Mouse (Mus musculus): ENCODE data around the gene Cnnm3. TPM values are rescaled to one million over a fixed set of nuclear protein-coding genes. Genes with fewer than 3 reads are reported as not detected.
A peak's percentile ranks its signal among the peaks of the same experiment; 100 is the strongest.

Gene Cnnm3
- total and polyA plus RNA-seq, 3 experiments, result 4.2 to 9.9 TPM; not detected in 1

GRCm38 (mm10) chr1:36475480-36476110, 36.1 kb upstream of the Cnnm3 start:
- Histone ChIP-seq H3K79me2 (ENCODE audit: control insufficient read depth, insufficient read depth, low read length, poor library complexity) (peaks cover 16% of the 10 kb centered on the region), H3K27me3 (ENCODE audit: control insufficient read depth in 1 of 2, insufficient read depth in 2 of 2, low read length in 2 of 2) (no peaks in the 10 kb centered on the region), H3K9me3 (replicated peaks; ENCODE audit: insufficient read depth, low read length) (no peaks in the 10 kb centered on the region), H3K9ac (ENCODE audit: control insufficient read depth, low read depth, low read length, poor library complexity, severe bottlenecking) (peak overlapping the region; percentile 12), H3K4me3 (ENCODE audit: control insufficient read depth in 1 of 2, insufficient read depth in 1 of 2, low read depth in 2 of 2, low read length in 2 of 2) (no peak overlapping the region), H3K27ac (ENCODE audit: control insufficient read depth, low read depth, low read length) (no peak overlapping the region), H3K4me1 (ENCODE audit: control insufficient read depth in 1 of 2, insufficient read depth in 2 of 2, low read length in 2 of 2) (peaks cover 5 to 40% of the 10 kb centered on the region in 2 experiments), H3K36me3 (ENCODE audit: control insufficient read depth in 1 of 2, insufficient read depth in 2 of 2, low read length in 2 of 2) (peaks cover 0 to 18% of the 10 kb centered on the region in 2 experiments; a peak in 2 of 4 replicates)
- TF ChIP-seq MYB (IDR thresholded peaks at IDR 0.05; ENCODE audit: low read depth, low read length), result no peak
- no peak for TF ChIP-seq MXI1 (IDR thresholded peaks at IDR 0.05; ENCODE audit: low read depth, low read length)
- TF ChIP-seq CHD2 (IDR thresholded peaks at IDR 0.05; ENCODE audit: low read length), result no peak
- TF ChIP-seq TAL1 (IDR thresholded peaks at IDR 0.05; ENCODE audit: low read length), result no peak
- no peak for TF ChIP-seq POLR2AphosphoS2 (IDR thresholded peaks at IDR 0.05; ENCODE audit: low read length)
- TF ChIP-seq HCFC1 (IDR thresholded peaks at IDR 0.05; ENCODE audit: low read depth, low read length), result no peak
- TF ChIP-seq SIN3A (IDR thresholded peaks at IDR 0.05; ENCODE audit: low read length), result no peak
- no peak for TF ChIP-seq BHLHE40 (IDR thresholded peaks at IDR 0.05; ENCODE audit: borderline replicate concordance, low read depth, low read length)
- TF ChIP-seq POLR2A (IDR thresholded peaks at IDR 0.05; ENCODE audit: control insufficient read depth in 1 of 2, insufficient read depth in 1 of 2, low read depth in 1 of 2, low read length in 2 of 2, poor library complexity in 1 of 2), result no peak
- DNase-seq (ENCODE audit: low read depth, low spot score), result peak; percentile 26

DNA sequence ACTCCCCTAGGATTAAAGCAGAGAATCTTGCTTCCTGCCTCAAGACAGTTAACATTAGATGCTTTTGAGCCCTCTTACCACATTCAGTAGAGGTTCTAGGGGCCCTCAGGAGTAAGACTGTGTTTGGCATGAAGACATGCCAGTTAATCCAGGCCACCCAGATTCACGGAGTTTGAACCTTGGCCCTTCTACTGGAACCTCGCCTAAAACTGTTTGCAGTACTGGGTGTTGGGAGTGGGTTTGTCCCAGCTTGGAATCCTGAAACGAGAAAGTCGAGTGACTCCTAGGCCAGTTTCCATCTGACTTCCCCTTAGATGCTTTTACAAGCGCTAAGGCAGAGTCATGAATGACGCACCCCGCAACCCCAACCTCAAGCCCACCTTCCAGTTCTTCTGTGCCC, 35.2 kb upstream of the Cnnm3 start:
- H3K4me3 ChIP-seq (ENCODE audit: control insufficient read depth in 1 of 2, insufficient read depth in 1 of 2, low read depth in 2 of 2, low read length in 2 of 2), result no peak overlapping the region
- peaks cover 0 to 18% of the 10 kb centered on the region in 2 experiments; a peak in 2 of 4 replicates for H3K36me3 ChIP-seq (ENCODE audit: control insufficient read depth in 1 of 2, insufficient read depth in 2 of 2, low read length in 2 of 2)

More for the DNA sequence above, 35.2 kb upstream of the Cnnm3 start:
- TF ChIP-seq TBP (IDR thresholded peaks at IDR 0.05; ENCODE audit: low read depth, low read length), result no peak
- TF ChIP-seq GABPA (IDR thresholded peaks at IDR 0.05; ENCODE audit: low read depth, low read length), result no peak
- no peak for TF ChIP-seq JUND (IDR thresholded peaks at IDR 0.05; ENCODE audit: low read depth, low read length)
- no peak for TF ChIP-seq GATA1 (IDR thresholded peaks at IDR 0.05; ENCODE audit: low read depth, low read length)
- no peak for TF ChIP-seq SMC3 (IDR thresholded peaks at IDR 0.05; ENCODE audit: low read depth, low read length)
- TF ChIP-seq ZNF384 (IDR thresholded peaks at IDR 0.05; ENCODE audit: low read depth, low read length), result no peak
- no peak for TF ChIP-seq MYC (IDR thresholded peaks at IDR 0.05; ENCODE audit: low read depth, low read length)
- TF ChIP-seq ZC3H11A (IDR thresholded peaks at IDR 0.05; ENCODE audit: low read depth, low read length), result no peak
- no peak for TF ChIP-seq ZKSCAN1 (IDR thresholded peaks at IDR 0.05; ENCODE audit: low read depth, low read length)
- no peak for TF ChIP-seq RAD21 (IDR thresholded peaks at IDR 0.05; ENCODE audit: low read depth, low read length)
- TF ChIP-seq EP300 (IDR thresholded peaks at IDR 0.05; ENCODE audit: low read depth in 1 of 2, low read length in 2 of 2), result no peak
- no peak for TF ChIP-seq MAFK (IDR thresholded peaks at IDR 0.05; ENCODE audit: borderline replicate concordance, low read depth, low read length)
- TF ChIP-seq ELF1 (IDR thresholded peaks at IDR 0.05; ENCODE audit: low read depth, low read length), result no peak
- TF ChIP-seq ETS1 (IDR thresholded peaks at IDR 0.05; ENCODE audit: low read depth, low read length), result no peak
- no peak for TF ChIP-seq MAZ (IDR thresholded peaks at IDR 0.05; ENCODE audit: low read depth, low read length)
- no peak for TF ChIP-seq ZMIZ1 (IDR thresholded peaks at IDR 0.05; ENCODE audit: low read depth, low read length)
- no peak for TF ChIP-seq TAL1 (IDR thresholded peaks at IDR 0.05; ENCODE audit: low read length)
- no peak for TF ChIP-seq UBTF (IDR thresholded peaks at IDR 0.05; ENCODE audit: borderline replicate concordance, insufficient read depth, low read depth, low read length)
- no peak for DNase-seq (ENCODE audit: low read depth, low spot score)
- peaks cover 16% of the 10 kb centered on the region for H3K79me2 ChIP-seq (ENCODE audit: control insufficient read depth, insufficient read depth, low read length, poor library complexity)
- H3K4me1 ChIP-seq (ENCODE audit: control insufficient read depth in 1 of 2, insufficient read depth in 2 of 2, low read length in 2 of 2), result peaks cover 5 to 40% of the 10 kb centered on the region in 2 experiments
- H3K27me3 ChIP-seq (ENCODE audit: control insufficient read depth in 1 of 2, insufficient read depth in 2 of 2, low read length in 2 of 2), result no peaks in the 10 kb centered on the region
- no peak overlapping the region for H3K27ac ChIP-seq (ENCODE audit: control insufficient read depth, low read depth, low read length)
- H3K9me3 ChIP-seq (replicated peaks; ENCODE audit: insufficient read depth, low read length), result no peaks in the 10 kb centered on the region
- no peak overlapping the region for H3K9ac ChIP-seq (ENCODE audit: control insufficient read depth, low read depth, low read length, poor library complexity, severe bottlenecking)

Measured in MEL (cell line).